Mouse (Mus musculus) kidney, adult 9 months (tissue): ENCODE results near the gene Dedd2.

Experiments
- DNase-seq: peaks from one replicate; pipeline ENCODE4 v3.0.0; 2022

Gene Dedd2

DNA sequence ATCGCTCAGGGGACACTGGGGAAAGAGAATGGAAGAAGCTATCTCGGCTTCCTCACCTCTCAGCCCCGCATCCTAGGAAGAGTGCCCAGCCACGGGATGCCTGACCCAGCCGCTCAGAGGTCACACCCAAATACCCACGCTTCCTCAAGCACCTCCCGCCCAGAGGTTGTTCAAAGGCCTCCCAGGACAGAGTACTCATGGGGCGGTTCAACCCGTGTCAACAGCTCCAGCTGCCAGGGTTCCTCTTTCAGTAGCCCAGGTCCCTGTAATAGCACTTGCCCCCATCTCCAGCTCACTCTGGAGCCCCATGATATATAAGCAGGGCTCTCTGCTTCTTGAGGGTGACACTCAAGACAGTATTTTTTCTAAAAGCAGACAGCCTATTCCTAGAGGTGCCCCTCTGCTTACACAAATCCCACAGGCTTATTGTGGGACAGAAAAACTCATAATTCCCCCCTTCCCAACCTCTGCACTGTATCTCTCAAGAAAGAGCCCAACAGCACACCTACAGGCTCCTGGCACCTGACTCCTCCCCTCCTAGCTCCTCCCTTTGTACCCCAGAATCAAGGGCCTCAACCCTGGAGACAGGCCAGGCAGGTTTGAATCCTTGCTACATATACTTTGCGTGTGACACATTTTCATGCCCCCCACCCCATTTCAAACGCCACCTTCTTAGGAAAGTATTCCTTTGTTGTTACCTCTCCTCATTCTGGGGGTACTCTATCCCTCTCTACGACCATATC, 2.6 kb downstream of the Dedd2 start:
- DNase-seq, result peak; percentile 69

DNA sequence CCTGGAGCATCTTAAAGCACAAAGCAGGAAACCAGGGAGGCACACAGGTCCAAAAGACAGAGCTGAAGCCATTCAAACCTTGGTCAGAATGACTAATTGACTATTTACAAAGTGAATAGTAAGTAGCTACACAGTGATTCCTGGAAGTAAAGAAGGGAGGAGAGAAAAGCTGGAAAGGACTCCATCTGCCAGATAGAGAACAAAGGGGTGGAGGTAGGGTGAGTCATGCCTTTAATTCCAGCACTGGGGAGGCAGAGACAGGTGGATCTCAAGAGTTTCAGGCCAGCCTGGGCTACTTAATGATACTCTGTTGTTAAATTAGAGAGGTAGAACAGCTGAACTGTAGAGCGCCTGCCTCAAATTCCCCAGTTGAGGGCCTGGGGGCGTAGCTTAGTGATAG, 6.2 kb downstream of the Dedd2 start:
- DNase-seq, result no peak

DNA sequence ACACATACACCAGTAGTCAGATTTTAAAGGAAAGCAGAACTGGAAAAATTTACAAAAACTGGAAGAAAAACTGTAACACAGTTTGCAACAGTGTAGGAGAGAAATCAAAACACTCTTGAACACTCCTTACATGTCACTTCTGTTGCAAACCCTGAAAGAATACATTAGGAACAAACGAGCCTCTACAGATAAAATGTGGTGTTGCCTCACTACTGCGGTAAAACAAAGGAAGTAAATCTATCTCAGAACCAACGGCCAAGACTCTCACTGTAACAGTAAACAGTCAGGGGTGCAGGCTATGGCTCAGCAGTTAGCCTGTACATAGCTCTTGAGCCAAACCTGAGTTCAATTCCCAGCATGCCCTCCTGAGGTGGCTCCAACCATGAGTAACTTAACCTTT, 7.3 kb downstream of the Dedd2 start:
- DNase-seq, result no peak

DNA sequence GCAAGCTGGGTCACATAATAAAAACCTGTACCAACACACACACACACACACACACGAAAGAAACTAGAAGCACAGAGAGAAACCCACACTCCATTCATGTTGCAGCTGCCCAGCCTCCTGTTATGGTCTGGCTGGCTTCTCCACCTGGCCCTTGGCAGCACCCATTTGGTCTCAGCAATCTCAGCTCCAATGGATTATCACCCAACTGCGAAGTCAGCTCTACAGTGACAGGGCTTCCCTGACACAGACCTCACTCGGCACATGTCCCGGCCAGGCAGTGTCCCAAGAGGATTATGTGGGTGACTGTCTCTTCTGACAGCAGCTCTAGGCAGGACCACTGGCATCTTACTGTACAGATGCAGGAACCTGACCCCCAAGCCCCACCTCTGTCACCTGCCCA, 9.9 kb downstream of the Dedd2 start:
- no peak for DNase-seq

DNA sequence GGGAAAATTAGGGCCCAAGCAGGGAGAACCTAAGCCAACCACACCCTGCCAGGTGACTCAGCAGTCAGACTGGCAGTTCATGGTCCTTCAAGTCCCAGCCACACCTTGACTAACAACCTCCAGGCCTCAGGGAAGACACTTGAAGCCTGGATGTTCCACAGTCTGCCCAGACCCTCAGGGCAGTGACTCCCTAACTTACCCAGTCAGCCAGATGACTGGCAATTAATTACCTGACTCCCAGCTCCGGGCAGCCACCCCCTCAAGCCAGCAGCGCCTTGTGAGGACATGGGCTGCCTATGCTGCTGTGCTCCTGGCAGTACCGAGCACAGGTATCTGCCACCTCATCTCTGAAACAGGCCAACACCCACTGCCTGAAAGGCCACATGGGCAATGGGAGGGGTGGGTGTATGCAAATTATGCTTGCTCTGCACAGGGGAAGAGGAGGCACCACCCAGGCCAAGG, 11.2 kb downstream of the Dedd2 start:
- DNase-seq, result no peak

DNA sequence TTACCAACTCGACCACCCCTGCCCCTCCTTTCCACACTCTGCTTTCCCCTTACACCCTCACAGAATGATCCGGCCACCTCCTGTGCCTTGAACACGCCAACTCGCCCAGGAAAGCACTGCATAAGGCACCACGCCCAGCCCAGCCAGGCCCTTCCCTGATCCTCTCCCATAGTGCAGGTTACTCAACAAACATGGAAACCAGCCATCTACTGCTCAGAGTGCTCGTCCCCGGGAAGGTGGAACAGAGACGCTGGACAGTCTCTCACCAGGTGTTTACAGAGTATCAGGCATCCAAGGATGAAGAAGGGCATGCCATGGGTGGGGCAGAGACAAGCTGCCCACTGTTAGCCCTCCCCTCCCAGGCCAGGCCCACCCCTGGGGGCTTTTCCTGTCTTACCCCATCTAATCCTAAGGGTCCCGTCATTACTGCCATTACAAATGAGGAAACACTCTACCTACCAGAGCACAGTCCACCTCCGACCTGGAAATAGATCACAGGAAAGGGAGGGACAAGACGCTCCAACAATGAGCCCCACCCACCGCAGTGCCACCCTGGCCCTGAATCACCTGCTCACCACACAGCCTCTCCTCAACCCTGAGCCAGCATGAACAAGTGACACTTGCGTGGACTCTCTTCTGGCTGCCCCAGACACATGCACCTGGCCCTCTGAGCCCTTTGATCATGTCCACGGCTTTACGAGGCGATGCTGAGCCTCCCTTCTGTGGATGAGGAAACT, 14.2 kb downstream of the Dedd2 start:
- DNase-seq, result no peak

DNA sequence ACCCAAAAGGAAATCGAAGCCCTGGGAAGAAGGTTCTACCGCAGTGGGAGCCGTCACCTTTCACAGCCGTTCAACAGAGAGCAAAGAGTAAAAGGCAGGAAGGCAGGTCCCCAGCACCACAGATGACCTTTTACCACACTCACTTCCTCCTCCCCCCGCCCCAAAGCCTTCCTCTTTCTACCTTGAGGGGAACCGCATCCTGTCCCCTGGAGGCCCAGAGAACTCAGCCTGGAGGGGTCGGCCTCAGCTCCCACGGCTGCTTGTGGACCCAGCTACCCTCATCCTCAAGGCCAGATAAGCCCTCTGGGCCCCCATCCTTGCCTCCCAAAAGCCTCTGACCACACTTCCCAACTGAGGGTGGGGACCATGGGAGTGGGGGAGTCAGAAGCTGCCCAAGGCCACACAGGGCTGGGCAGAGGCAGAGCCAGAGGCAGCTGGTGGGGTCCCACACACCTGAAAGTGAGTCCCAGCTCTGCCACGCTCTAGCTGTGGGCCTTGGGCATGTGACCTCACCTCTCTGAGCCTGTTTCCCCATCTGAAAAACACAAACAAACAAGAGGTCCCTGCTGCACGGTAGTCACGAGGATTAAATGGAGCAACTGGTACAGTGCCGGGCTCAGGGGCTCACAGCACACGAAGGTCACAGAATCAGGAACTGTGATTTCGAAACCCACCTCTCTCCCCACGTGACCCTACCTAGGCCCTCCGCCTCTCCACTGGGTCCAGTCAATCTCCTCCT, 14.9 kb downstream of the Dedd2 start:
- DNase-seq, result no peak

DNA sequence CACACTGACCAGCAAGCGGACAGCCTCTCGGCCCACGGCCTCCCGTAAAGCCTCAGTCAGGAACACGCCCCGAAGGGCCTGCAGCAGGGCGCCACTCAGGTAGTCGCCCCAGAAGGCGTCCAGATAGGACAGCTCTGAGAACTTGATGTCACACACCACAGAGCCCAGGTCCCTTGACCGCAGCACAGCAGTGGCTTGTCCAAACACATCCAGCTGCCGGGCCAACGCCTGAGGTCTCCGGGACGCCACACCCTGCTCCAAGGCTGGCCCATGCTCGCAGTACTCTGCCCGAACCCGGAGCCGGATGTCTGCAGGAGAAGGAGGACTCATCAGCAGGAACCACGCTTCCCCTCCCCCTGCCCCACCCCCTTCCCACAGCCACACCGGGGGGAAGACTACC, 16.8 kb downstream of the Dedd2 start:
- DNase-seq, result no peak

DNA sequence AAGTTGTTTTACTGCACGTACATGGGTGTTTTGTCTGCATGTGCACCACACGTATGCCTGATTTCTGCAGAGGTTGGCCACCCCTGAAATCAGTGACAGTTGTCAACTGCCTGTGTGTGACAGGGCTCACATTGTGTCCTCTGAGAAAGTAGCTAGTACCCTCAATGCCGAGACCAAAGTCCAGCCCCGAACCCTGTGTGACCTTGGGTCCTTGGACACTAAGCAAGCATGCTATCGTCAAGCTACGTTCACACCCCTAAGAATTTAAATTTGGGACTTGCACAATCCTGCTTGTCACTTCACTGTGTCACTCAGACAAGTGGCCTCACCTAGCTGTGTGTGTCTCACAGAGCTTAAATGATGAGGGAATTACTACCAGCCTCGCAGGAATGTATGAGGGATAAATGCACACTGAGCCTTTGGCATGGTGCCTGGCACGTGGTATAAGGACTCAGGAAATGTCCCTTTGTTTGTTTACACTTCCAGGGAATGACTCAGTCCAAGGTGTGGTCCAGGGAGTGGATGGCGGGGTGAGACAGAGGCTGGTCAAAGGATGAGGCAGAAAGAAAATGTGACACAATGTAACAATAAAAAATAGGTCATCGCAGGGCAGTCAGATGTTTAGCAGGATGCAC, 22.9 kb downstream of the Dedd2 start:
- peak; percentile 17 for DNase-seq

DNA sequence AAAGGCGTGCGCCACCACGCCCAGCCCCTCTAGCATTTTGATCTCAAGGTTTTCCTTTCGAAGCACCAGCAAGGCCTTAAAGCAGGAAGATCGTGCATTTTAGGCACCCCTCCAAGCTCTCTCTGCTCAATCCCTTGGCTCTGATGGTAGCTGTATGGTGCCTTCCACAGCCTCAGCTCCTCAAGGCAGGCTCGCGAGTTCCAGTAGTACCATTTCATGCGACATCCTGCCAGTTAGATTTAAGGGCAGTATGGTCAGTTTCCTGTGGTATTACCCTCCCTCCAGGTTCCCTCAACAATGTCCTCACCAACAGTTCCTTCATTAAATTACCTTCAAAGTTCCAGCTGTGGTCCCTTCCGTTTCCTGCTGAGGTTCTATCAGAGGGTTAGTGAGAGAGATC, 24.3 kb downstream of the Dedd2 start:
- DNase-seq, result no peak

DNA sequence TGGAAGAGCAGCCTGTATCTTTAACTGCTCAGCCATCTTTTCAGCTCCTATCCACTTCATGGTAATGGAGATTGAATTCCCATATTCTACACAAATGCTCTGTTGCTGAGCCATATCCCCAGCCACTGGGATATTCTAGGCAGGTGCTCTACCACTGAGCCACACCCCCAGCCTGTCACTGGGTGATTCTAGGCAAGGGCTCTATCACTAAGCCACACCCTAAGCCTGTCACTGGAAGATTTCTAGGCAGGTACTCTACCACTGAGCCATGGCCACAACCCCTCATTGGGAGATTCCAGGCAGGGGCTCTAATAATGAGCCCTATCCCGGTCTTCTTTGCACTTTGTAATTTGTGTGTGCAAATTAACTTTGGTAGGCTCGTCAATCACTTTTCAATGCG, 25.3 kb downstream of the Dedd2 start:
- no peak for DNase-seq

DNA sequence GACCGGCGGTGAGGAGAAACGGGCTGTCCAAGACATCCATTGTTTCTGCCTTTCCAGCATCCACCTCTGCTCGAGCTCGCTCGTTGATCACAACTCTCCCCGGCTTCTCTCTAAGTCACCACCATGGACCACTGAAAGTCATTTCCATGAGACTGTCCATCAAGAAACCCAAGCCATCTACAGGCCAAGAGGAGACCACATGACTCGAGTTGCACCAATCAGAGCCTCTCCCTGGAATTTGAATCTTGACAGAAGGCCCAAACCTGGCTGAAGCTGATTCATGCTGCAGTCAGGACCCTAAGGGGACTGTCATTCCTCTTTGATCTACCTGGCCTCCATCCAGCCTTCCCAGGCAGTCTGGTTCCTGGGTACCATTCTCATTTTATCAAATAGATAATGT, 28.3 kb downstream of the Dedd2 start:
- DNase-seq, result no peak

DNA sequence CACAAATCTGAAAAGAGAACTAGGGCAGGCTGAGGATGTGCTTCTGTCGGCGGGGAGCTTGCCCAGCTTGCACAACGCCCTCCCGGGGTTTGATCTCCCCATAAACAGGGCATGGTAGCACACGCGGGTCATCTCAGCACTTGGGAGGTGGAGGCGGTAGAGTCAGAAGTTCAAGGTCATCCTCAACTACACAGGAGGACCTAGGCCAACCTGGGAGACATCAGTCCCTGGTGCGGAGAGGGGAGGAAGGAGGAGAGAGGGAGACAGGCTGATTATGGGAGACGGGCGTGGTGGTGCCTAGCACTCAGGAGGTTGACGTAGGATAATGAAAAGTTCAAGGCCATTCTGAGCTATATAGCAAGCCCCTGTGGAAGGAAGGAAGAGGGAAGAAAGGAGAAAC, 29.6 kb downstream of the Dedd2 start:
- no peak for DNase-seq

DNA sequence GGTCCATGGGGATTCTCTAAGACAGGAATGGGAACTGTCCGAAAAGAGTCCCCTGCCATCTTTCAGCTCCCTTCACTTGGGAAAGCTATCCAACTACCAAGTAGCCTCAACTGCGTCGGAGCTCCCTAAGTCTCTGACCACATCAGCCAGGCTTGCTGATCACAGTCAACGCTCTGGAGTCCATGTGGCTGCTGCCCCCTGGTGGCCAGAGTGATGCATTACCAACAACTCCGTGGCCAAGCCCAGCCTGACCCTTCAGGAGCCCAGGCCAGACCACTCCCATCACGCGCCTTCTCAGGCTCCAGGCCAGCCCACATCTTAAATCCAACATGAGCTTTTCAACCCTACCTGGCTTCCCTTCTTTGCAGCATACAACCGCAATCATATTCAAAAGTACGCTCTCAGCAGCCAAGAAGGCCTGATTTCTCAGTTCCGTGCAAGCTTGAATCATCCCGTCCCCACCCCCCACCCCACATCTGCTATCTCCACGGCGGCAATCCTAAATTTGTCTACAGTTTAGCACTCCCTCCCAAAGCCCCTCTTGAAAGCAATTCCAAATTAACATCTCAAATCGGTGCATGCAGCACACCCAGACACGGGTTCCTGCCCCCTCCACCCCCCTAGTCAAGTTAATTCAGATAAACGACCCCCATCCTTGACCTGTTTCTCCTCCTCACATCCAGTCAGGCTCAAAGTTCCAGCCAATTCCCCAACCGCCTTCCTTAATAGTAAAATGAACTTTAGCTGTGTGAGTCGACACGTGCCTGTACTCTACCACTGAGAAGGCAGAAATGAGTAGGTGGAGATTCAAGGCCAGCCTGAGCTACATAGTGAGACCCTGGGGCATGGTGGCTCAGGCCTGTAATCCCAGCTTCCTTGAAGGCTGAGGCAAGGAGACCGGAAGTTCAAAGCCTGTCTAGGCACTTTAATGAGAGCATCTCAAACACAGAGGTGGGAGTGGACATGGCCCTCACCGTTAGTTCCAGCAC, 32.5 kb downstream of the Dedd2 start:
- peak; percentile 84 for DNase-seq

DNA sequence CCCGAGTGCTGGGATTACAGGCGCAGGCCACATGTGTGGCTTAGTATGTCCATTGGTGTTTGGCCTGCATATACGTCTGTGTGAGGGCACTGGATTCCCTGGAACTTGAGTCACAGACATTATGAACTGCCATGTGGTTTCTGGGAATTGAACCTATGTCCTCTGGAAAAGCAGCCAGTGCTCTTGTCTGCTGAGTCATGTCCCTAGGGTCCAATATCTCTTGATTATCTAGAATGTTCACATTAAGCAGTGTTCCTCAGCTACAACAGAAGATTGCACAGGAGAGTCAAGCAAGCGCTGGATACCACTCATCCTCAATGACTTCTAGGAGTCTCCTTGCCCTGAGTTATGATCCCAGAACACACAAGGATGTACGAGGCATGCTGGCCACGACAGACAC, 36.3 kb downstream of the Dedd2 start:
- DNase-seq, result no peak

DNA sequence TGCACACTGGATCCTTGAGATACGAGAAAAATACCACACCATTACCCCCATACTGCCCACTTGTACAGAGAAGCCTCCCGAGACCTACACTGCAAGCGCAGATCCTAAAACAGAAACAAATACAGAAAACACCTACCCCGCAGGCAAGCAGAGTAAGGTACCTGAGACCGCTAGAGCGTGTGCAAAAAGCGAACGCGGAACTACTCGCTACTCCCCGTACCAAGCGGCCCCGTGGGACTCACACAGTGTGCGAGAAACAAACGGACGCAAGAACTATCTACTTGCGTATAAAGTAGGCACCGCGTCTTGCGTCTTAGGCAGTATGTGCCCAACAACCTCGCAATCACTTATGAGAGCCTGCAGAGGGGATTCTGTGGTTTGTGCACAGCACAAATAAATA, 38.6 kb downstream of the Dedd2 start:
- DNase-seq, result no peak

DNA sequence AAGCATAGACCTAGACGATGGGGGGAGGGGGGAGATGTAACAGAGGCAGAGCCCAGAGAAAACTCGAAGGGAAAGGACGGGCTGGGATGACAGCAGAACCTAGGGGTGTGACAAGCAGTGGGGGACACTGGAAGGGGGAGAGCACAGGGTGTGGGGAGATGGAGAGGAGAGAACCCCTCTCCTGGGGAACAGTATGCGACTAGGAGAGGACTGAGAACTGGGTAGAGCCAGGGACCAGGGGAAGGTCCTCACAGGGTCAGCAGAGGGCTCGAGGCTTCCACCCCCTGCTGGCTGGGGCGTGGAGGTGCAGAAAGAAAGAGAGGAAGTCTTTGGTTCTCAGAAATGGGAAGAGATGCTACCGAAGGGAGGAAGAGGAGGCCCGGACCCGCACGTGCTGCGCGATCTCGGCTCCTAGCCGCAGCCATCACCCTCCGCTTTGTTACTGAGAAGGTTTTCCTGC, 39.1 kb downstream of the Dedd2 start:
- DNase-seq, result peak; percentile 24

DNA sequence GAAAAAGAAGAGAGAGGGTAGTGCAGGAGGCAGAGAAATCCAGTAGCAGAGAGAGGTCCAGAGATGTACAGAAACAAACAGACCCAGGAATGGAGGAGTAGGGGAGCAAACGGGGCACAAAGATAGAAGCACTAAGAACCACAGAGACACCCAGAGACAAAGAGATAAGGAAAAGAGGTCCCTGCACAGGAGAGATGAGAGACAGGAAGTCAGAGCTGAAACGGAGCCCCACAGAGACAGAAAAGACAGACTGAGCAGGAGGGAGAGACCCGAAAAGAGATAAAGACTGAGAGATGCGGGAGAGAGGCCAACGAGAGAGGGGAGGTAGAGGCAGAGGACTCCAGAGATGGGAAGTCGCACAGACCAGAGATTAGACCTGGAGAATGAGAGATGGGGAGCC, 39.9 kb downstream of the Dedd2 start:
- no peak for DNase-seq

DNA sequence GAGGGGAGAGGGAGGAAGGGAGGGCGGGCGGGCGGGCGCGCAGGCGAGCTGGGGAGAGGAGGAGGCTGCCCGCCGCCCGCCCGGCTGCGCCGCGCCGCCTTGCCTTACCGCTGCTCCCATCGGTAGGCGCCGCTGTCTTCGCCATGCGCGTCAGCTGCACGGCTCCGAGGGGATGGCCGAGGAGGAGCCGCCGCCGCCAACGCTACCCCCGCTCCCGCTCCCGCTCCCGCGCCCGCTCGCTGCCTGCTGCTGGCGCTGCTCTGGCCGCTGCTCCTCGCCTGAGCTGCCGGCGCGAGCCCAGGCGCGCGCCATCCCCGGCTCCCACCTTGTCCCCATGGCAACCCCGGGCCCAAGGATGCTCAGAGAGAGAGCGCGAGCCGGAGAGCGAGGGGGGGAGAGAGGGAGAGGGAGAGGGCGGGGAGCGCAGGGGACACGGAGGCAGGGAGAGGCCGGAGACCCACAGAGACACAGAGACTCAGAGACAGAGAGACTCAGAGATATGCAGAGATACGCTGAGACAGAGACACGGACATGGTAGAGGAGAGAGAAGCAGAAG, 40.7 kb downstream of the Dedd2 start, which contains the start of gene Pou2f2:
TSS of gene Pou2f2 (minus strand) at position 121 of the 556 bp plus-strand sequence.
- DNase-seq, result peak; percentile 23

DNA sequence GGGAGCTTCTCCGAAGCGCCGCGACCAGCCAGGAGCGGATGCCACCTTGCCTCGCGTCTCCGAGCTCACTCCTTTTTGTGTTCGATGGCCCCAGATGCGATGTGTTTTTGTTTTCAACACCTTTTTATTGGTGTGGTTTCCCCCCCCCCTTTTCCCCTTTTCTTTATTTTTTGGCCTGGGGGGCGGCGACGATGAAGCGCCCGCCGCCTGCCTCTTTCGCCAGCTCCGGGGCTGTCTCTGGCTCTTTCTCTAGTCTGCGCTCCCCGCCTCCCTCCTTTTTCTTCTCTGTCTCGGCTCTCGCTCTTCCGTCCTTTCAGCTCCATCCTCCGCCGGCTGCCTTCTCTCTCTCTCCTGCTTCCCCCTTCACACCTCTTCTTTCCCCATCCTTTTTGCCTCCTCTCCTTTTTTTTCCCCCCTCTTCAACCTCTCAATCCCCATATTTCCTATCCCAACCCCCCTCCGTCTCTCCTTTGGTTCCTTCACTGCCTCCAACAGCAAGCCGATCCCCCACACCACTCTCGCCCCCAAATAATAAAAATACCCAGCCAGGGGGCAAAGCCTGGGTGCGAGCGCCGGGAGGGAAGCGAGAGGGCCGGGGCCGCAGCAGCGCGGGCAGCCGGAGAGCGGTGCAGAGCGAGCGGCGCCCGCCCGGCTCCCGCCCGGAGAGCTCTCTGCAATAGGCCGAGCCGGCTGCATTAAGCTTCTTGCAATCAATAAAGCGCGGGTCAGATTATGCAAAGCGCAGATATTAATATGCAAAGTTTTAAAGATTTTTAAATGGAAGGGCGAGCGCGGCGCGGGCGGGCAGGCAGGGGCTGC, 41.4 kb downstream of the Dedd2 start:
- peak; percentile 11 for DNase-seq

DNA sequence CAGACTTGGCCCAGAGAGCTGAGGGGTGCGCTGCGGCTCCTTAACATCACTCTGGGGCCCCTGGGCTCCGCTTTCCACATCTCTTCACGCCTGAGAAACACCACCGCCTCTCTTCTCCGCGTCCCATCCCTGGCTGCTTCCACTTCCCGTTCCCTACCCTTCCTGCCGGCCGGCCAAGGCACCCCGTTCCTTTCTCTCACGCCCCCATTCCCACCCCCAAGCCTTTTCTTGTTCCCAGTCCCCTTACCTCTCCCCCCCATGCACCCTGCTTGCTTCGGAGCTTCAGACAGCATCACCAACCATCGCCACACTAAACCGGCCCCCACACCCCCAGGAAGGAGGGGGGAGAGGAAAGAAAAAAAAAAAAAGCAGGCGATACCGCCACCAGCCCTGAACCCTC, 42.1 kb downstream of the Dedd2 start:
- DNase-seq, result no peak
